Mouse (Mus musculus): ENCODE data around the gene Atf7.
"Not testable (repeated sequence)": the region's sequence is repeated elsewhere in the genome, so short reads cannot be mapped to it uniquely, and the experiment has no call there.

Atf7 gene

DNA sequence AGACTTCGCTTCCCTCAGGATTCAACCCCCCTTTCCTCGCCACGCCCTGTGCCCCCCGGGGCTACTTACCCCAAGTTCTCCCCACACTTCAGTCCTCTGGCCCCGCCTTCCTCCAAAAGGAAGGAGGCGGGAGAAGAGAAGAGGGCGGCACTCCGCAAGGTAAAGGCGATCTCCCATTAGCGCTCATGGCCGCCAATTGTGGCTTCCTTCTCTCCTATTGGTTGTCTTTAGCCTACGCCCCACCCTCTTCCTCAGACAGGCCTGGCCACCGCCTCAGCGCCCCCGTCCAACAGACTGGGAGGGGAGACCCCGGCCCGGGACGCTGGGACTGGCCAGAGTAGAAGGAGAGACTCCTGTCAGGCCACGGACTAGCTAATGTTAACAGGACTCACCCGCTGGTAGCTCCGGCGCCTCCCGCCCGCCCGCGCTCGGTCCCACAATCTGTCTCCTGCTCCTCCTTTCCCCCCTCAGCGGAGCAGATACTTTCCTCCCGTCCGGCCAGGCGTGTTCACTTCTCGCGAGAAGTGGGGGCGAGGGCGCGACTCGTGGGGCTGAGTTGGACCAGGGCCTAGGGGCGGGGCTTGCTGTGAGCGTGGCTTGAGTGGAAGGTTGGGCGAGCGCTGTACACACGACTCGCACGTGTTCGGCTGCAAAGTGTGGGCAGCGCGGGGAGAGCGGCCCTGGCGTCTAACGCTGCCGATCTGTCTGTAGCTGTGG lies at the start of gene Atf7, which contains the start of gene Gm28047:
Gene Atf7, minus strand, starts transcription at position 495 of the 717 bp plus-strand sequence.
Gene Gm28047, minus strand, starts transcription at position 98 of the 717 bp plus-strand sequence.
- DNase-seq: peak; percentile 99

DNA sequence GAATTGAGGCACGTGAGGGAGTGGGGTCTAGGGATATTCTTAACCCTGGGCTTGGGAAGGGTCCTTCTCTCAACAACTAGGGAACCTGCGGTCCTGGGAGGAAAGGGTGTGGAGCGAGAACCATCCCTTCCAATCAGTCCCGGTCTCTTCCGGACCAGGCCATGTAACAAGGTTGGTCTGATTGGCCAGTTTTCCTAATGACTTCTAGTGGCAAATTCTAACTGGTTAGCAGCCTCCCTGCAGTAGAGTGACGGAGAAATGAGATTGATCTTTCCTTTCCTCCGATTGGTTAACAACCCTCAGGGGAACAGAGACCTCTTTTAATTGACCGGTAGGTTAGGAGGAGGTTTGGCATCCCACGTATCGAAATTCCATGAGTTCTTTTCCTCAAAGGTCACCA lies 48.3 kb upstream of the Atf7 start:
- DNase-seq: no peak

DNA sequence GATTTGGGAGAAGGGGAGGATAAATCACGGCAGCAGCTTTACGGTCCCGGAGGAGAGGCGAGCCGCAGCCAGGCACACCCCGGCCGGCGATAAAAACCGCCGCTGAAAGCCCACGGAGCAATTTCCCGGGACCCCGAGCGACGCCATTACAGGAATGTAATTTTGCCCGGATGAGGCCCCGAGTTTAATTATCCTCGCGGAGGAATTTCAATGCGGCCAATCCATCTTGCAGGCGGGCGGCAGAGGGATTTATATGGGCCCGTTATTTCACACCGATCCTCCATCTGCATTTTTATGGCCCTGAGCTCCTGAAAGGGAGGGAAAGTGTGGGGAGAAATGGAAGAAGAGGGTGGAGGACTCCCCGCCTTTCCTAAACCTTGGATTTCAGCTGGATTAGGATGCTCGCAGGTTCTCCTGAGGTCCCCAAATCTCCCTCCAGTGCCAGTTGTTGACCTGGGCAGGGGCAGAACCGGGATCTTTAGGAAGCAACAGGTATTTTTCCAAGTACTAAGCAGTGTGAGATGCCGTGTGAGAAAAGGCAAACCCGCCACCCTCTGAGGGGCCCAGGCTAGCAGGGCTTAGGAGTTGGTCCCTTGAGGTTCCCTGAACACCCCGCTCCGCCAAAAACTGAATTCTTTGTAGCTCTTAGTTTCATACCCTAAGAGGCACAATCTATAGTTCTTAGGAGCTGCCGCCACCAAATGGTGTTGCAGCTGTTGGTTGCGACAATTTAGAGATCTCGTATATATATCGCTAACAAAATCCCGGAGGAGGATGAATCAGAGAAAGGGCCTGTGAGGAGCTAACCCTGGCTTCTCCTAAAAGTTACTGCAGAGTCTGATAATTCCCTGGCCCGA lies 47.2 kb upstream of the Atf7 start, which contains the start of gene Atp5g2:
Gene Atp5g2, minus strand, starts transcription at position 138 of the 857 bp plus-strand sequence.
- peak in 1 of 2 experiments; percentile 18 for DNase-seq

- peak; percentile 54 to 70 for DNase-seq
Measured at GRCm38 (mm10) chr15:102671721-102672214, 46.5 kb upstream of the Atf7 start.

DNA sequence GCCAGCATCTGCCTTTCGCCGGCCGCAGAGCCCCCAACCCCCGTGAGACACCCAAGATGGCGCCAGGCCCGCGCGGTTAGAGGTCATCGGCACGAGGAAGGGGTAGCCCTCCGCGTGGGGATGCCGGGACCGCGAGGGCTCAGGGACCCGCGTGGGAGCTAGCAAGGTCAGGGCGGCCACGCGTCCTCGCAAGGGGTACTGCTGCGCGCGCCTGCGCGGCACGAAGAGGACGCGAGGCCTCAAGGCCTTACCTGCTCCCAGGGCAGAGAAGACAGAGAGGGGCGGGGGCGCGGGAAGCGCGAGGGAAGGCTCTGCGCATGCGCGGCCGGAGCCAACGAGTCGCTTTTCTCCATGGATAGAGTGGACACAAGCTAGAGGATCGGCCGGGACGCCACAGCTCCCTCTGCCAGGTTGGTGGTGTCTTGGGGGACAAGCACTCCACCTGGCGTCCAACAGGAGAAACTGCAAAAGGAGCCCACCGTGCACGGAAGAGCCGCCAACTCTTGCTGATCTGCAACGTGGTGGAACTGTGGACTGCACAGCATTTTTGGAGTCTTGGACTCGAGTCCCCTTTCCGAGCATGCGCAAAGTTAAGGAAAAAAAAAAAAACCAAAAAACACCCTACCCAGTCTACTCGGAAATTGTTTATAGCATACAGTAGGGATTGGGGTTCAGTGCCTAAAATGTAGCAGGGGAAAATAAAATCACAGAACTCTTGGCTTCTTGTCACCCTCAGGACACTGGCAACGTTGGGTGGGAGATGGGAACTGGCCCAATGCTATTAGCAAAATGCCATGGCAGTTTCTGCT lies 45.7 kb upstream of the Atf7 start:
- peak; percentile 98 for DNase-seq

- DNase-seq: no peak
Measured at GRCm38 (mm10) chr15:102670281-102670680, 45.0 kb upstream of the Atf7 start.

DNA sequence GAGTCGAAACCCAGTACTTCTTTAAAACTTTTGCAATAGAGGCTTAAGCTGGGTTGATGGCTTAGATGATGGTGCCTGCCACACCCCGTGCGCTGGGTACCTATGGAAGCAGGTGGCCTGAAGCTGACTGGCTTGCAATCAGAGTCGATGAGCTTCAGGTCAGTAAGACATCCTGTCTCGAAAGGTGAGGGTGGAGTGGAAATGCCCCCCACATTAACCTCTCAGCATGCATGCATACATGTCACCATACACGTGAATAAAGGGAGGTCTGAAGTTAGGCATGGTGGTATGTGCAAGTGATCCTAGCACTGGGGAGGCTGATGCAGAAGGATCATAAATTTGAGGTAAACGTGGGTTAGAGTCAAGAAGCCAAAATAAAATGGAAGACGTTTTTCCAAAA lies 44.3 kb upstream of the Atf7 start:
- no peak for DNase-seq

GRCm38 (mm10) chr15:102665494-102665893 lies 40.2 kb upstream of the Atf7 start:
- peak; percentile 48 to 56 for DNase-seq

- no peak for DNase-seq
Measured at GRCm38 (mm10) chr15:102663825-102664224, 38.6 kb upstream of the Atf7 start.

DNA sequence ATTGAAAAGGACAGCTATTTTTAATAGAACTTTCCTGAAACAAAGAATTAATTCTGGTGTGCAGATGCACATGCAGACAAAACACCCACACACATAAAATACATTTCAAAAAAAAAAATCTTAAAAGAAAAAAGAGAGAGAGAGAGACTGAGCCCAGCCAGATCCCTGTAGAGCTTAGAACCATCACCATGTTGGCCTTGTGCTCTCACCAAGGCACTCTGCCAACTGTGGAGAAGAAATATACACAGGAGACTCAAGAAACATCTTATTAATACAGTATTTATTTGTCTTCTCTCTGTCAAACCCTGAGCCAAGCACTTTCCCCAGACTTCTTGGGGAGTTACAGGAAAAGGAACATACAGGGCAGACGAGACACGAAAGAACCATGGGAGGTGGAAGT lies 37.3 kb upstream of the Atf7 start:
- DNase-seq: not testable (repeated sequence)

GRCm38 (mm10) chr15:102657926-102658381 lies 32.7 kb upstream of the Atf7 start:
- no peak for DNase-seq

GRCm38 (mm10) chr15:102656658-102657057 lies 31.4 kb upstream of the Atf7 start:
- DNase-seq: no peak

DNA sequence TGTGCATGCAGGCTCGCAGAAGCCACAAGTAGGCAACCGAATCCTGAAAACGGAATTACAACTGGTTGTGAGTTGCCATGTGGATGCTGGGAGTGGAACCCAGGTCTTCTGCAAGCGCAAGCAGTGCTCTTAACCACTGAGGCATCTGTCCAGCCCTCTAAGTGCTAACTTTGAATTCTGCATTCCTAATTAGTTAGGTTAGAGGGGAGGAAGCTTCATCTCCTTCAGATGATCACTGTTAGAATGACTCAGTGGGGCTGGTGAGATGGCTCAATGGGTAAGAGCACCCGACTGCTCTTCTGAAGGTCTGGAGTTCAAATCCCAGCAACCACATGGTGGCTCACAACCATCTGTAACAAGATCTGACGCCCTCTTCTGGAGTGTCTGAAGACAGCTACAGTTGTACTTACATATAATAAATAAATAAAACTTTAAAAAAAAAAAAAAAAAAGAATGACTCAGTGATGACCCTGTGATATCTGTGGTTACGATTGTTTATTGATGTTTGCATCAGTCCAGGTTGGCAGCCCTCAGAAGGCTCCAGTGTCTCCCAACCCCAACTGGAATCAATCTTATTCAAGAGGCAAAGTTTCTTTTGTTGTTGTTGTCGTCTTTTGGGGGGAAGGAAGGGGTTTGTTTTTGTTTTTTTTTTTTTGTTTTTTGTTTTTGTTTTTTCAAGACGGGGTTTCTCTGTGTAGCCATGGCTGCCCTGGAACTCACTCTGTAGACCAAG lies 26.8 kb upstream of the Atf7 start:
- DNase-seq: not testable (repeated sequence)

DNA sequence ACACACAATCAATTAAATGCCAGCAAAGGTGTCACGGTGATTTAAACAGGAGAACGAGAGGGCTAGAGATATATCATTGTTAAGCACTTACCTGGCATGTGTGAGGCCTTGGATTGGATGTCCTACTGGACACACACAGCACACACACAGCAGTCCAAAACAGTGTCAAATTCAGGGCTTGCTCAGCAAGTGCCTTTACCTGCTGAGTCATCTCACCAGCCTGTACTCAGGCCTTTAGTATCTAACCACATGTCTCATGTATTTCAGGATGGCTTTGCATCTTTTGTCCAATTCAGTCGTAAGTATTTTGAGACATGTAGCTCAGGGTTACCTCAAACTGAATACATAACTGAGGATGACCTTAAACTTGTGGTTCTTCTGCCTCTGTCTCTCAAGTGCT lies 25.8 kb upstream of the Atf7 start:
- no peak for DNase-seq

GRCm38 (mm10) chr15:102635817-102636216 lies 10.6 kb upstream of the Atf7 start:
- DNase-seq: no peak

DNA sequence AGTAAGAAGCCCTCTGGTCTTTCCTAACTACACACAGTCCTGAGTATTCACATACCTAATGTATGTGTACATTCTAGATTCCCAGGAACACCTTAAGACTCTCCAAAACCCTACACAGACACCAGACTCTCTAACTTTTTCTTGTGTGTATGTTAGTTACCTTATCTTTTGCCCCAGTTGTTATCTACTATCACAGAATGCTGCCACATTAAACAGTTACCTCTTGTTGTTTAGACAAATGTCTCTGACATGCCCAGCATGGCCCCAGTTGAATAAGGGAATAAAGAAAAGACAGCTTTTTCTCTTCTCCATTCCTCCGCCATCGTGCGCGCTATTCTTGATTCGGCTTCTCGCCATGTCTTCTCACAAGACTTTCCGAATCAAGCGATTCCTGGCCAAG lies 9.4 kb upstream of the Atf7 start:
- DNase-seq: no peak

GRCm38 (mm10) chr15:102625687-102626055 lies 407 bp upstream of the Atf7 start:
- DNase-seq: peak in 1 of 2 experiments; percentile 66

DNA sequence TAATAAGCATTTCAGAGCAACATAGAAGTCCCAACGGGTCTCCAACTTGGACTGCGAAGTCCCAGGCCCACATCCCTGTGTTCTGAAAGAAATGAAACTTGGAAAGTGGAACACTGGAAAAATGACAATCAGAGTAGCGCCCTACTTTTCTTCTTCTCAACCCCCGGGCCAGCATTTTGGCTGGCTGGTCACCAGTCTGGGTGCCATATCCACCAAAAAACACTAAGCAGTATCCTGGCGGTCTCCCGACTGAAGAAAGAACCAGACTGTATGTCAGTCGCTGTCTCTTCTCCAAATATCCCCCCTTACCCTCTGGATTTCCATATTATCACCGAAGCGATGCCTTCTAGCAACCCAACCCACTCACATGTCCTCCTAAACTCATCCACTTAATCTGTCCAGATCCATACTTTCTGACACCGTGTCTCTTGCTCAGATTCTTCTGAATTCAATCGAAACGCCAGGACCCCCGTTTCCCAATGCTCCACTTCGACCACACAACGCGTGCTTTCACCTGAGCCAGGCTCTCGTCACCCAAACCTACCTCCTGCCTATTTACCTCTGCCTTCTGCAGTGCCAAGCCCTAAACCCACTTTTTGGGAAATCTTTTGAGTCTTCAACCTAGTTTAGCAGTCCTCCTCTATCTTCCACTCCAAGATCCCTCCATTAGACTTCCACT lies 834 bp downstream of the Atf7 start:
- peak; percentile 1 to 5 for DNase-seq

DNA sequence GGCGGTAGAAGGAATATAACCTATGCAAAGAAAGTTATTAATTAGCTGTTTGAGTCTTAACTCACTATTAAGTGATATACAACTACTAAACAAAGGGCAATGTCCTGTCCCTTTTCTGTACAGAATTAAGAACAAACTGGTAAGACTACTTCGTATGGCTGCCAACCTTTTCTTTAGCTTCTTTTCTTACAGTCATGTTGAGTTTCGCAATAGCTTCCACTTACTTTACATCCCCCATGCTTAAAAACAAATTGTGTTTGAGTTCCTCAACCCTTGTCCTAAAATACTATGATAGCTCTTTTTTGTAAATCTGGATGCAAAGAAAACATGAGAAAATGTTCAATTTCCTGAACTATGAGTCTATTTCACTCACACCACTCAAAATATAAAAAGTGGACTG lies 2.1 kb downstream of the Atf7 start:
- no peak for DNase-seq

- DNase-seq: no peak
Measured at GRCm38 (mm10) chr15:102622536-102622935, 2.7 kb downstream of the Atf7 start.

GRCm38 (mm10) chr15:102620765-102621164 lies 4.5 kb downstream of the Atf7 start:
- DNase-seq: no peak
